Mouse (Mus musculus): ENCODE results near the gene Sf3b2. TPM values are rescaled to one million over a fixed set of nuclear protein-coding genes. Genes with fewer than 3 reads are reported as not detected.

Sf3b2 gene
- polyA plus RNA-seq, 1 experiment from 2014 or later: 300 TPM

- ATAC-seq (ENCODE audit: low FRiP score): no peak
- Histone ChIP-seq H3K9me3 (replicated peaks) (no peaks in the 10 kb centered on the region), H3K36me3 (peaks cover 18% of the 10 kb centered on the region), H3K4me1 (peaks cover 50% of the 10 kb centered on the region), H3K27ac (replicated peaks) (no peak overlapping the region), H3K4me3 (replicated peaks) (no peak overlapping the region), H3K9ac (replicated peaks) (no peak overlapping the region), H3K27me3 (replicated peaks) (no peaks in the 10 kb centered on the region), H3K4me2 (no peak overlapping the region)
- WGBS: 83% methylated on average over 6 of the region's 6 CpGs
Measured at GRCm38 (mm10) chr19:5300588-5300987, 5.3 kb upstream of the Sf3b2 start.

GRCm38 (mm10) chr19:5297903-5298800 lies 2.9 kb upstream of the Sf3b2 start, which contains the start of gene Gal3st3:
Gene Gal3st3 (plus strand): TSS chr19:5298331.
- 5% methylated on average over 31 of the region's 32 CpGs for WGBS
- Histone ChIP-seq H3K4me1 (peaks cover 63% of the 10 kb centered on the region), H3K36me3 (peaks cover under 1% of the 10 kb centered on the region), H3K9ac (replicated peaks) (peak within 1 kb of the TSS; percentile 87), H3K27ac (replicated peaks) (peak within 1 kb of the TSS; percentile 86), H3K27me3 (replicated peaks) (no peaks in the 10 kb centered on the region), H3K4me2 (peak within 1 kb of the TSS; percentile 75), H3K9me3 (replicated peaks) (no peaks in the 10 kb centered on the region), H3K4me3 (replicated peaks) (peak within 1 kb of the TSS; percentile 66)
- ATAC-seq (ENCODE audit: low FRiP score): peak; percentile 65

GRCm38 (mm10) chr19:5296630-5297029 lies 1.4 kb upstream of the Sf3b2 start:
- H3K9ac ChIP-seq (replicated peaks): no peak overlapping the region
- no peak overlapping the region; the same call in 1 of the 2 replicates for H3K4me2 ChIP-seq
- H3K36me3 ChIP-seq: peaks cover 13% of the 10 kb centered on the region
- H3K9me3 ChIP-seq (replicated peaks): no peaks in the 10 kb centered on the region
- ATAC-seq (ENCODE audit: low FRiP score): no peak
- 64% methylated on average over 5 of the region's 5 CpGs for WGBS
- H3K27me3 ChIP-seq (replicated peaks): no peaks in the 10 kb centered on the region
- H3K27ac ChIP-seq (replicated peaks): no peak overlapping the region
- H3K4me1 ChIP-seq: peaks cover 67% of the 10 kb centered on the region
- H3K4me3 ChIP-seq (replicated peaks): no peak overlapping the region

GRCm38 (mm10) chr19:5295736-5296075 lies 451 bp upstream of the Sf3b2 start:
- no peaks in the 10 kb centered on the region for H3K27me3 ChIP-seq (replicated peaks)
- peak overlapping the region; percentile 75 for H3K9ac ChIP-seq (replicated peaks)
- WGBS: 8% methylated on average over 13 of the region's 13 CpGs
- peaks cover 65% of the 10 kb centered on the region for H3K4me1 ChIP-seq
- no peaks in the 10 kb centered on the region for H3K9me3 ChIP-seq (replicated peaks)
- H3K36me3 ChIP-seq: peaks cover 23% of the 10 kb centered on the region
- H3K4me2 ChIP-seq: peak overlapping the region; percentile 77
- H3K27ac ChIP-seq (replicated peaks): peak overlapping the region; percentile 94
- peak; percentile 30; the same call in 1 of the 2 replicates for ATAC-seq (ENCODE audit: low FRiP score)
- H3K4me3 ChIP-seq (replicated peaks): peak overlapping the region; percentile 65

- Histone ChIP-seq H3K4me3 (replicated peaks) (no peak overlapping the region), H3K4me2 (no peak overlapping the region), H3K36me3 (peaks cover 82% of the 10 kb centered on the region), H3K4me1 (peaks cover 10% of the 10 kb centered on the region), H3K27ac (replicated peaks) (no peak overlapping the region), H3K27me3 (replicated peaks) (no peaks in the 10 kb centered on the region), H3K9me3 (replicated peaks) (no peaks in the 10 kb centered on the region), H3K9ac (replicated peaks) (no peak overlapping the region)
- ATAC-seq (ENCODE audit: low FRiP score): no peak
- 79% methylated on average over 8 of the region's 8 CpGs for WGBS
Measured at GRCm38 (mm10) chr19:5278381-5278780, 16.9 kb downstream of the Sf3b2 start.

- Histone ChIP-seq H3K4me2 (no peak overlapping the region), H3K36me3 (peaks cover 70% of the 10 kb centered on the region), H3K27ac (replicated peaks) (no peak overlapping the region), H3K27me3 (replicated peaks) (no peaks in the 10 kb centered on the region), H3K9me3 (replicated peaks) (no peaks in the 10 kb centered on the region), H3K9ac (replicated peaks) (no peak overlapping the region), H3K4me1 (peaks cover 14% of the 10 kb centered on the region), H3K4me3 (replicated peaks) (no peak overlapping the region)
- ATAC-seq (ENCODE audit: low FRiP score): no peak
- 82% methylated on average over 3 of the region's 3 CpGs for WGBS
Measured at GRCm38 (mm10) chr19:5277140-5277539, 18.1 kb downstream of the Sf3b2 start.

- Histone ChIP-seq H3K9ac (replicated peaks) (no peak overlapping the region), H3K4me3 (replicated peaks) (no peak overlapping the region), H3K27ac (replicated peaks) (no peak overlapping the region), H3K36me3 (peaks cover 64% of the 10 kb centered on the region), H3K4me1 (peaks cover 20% of the 10 kb centered on the region), H3K4me2 (no peak overlapping the region), H3K9me3 (replicated peaks) (no peaks in the 10 kb centered on the region), H3K27me3 (replicated peaks) (no peaks in the 10 kb centered on the region)
- 92% methylated on average over 2 of the region's 2 CpGs for WGBS
- no peak for ATAC-seq (ENCODE audit: low FRiP score)
Measured at GRCm38 (mm10) chr19:5276531-5276930, 18.7 kb downstream of the Sf3b2 start.

GRCm38 (mm10) chr19:5275736-5276135 lies 19.5 kb downstream of the Sf3b2 start:
- H3K36me3 ChIP-seq: peaks cover 56% of the 10 kb centered on the region

GRCm38 (mm10) chr19:5274641-5275040 lies 20.6 kb downstream of the Sf3b2 start:
- Histone ChIP-seq H3K4me1 (peaks cover 36% of the 10 kb centered on the region), H3K27ac (replicated peaks) (peak overlapping the region; percentile 94; the same call in 1 of the 2 replicates), H3K9me3 (replicated peaks) (no peaks in the 10 kb centered on the region), H3K4me2 (no peak overlapping the region), H3K4me3 (replicated peaks) (no peak overlapping the region), H3K9ac (replicated peaks) (no peak overlapping the region), H3K27me3 (replicated peaks) (no peaks in the 10 kb centered on the region), H3K36me3 (peaks cover 52% of the 10 kb centered on the region)
- ATAC-seq (ENCODE audit: low FRiP score): no peak
- WGBS: 92% methylated on average over 12 of the region's 13 CpGs

More at GRCm38 (mm10) chr19:5275736-5276135, 19.5 kb downstream of the Sf3b2 start:
- Histone ChIP-seq H3K27me3 (replicated peaks) (no peaks in the 10 kb centered on the region), H3K9ac (replicated peaks) (no peak overlapping the region), H3K4me3 (replicated peaks) (no peak overlapping the region), H3K27ac (replicated peaks) (no peak overlapping the region), H3K9me3 (replicated peaks) (no peaks in the 10 kb centered on the region), H3K4me1 (peaks cover 26% of the 10 kb centered on the region), H3K4me2 (no peak overlapping the region)
- ATAC-seq (ENCODE audit: low FRiP score): no peak
- WGBS: 94% methylated on average over 5 of the region's 5 CpGs

GRCm38 (mm10) chr19:5273916-5274315 lies 21.3 kb downstream of the Sf3b2 start:
- H3K4me3 ChIP-seq (replicated peaks): no peak overlapping the region
- no peak for ATAC-seq (ENCODE audit: low FRiP score)
- no peak overlapping the region for H3K9ac ChIP-seq (replicated peaks)

GRCm38 (mm10) chr19:5272801-5273733 lies 22.2 kb downstream of the Sf3b2 start, which contains the start of gene Pacs1:
Gene Pacs1 (minus strand): TSS chr19:5273119.
- peak within 1 kb of the TSS; percentile 92 for H3K4me3 ChIP-seq (replicated peaks)
- peak within 1 kb of the TSS; percentile 81 for H3K9ac ChIP-seq (replicated peaks)
- peak; percentile 92 for ATAC-seq (ENCODE audit: low FRiP score)
- H3K27ac ChIP-seq (replicated peaks): peak within 1 kb of the TSS; percentile 94
- peaks cover 45% of the 10 kb centered on the region for H3K4me1 ChIP-seq
- under 1% methylated on average over 63 of the region's 97 CpGs for WGBS
- H3K9me3 ChIP-seq (replicated peaks): no peaks in the 10 kb centered on the region
- no peaks in the 10 kb centered on the region for H3K27me3 ChIP-seq (replicated peaks)
- peaks cover 36% of the 10 kb centered on the region for H3K36me3 ChIP-seq
- H3K4me2 ChIP-seq: peak within 1 kb of the TSS; percentile 80

More at GRCm38 (mm10) chr19:5273916-5274315, 21.3 kb downstream of the Sf3b2 start:
- peak overlapping the region; percentile 80; the same call in 1 of the 2 replicates for H3K4me2 ChIP-seq
- H3K27ac ChIP-seq (replicated peaks): peak overlapping the region; percentile 94
- H3K9me3 ChIP-seq (replicated peaks): no peaks in the 10 kb centered on the region
- H3K27me3 ChIP-seq (replicated peaks): no peaks in the 10 kb centered on the region
- peaks cover 40% of the 10 kb centered on the region for H3K4me1 ChIP-seq
- 82% methylated on average over 4 of the region's 4 CpGs for WGBS
- H3K36me3 ChIP-seq: peaks cover 45% of the 10 kb centered on the region

Measured in neural tube, embryonic 15.5 days (tissue).